Mouse (Mus musculus) megakaryocyte, embryonic 14.5 days (primary cell): ENCODE results near the gene Unc5c.

Experiments used
- FLI1 ChIP-seq: IDR thresholded peaks from 2 replicates; pipeline ENCODE4 v1.6.1; 2012; ENCODE audit warnings: low read length, inconsistent platforms, mixed read lengths
- GATA1 ChIP-seq: IDR thresholded peaks from 3 replicates; pipeline ENCODE4 v1.6.1; 2012; ENCODE audit warnings: mixed read lengths, low read length, inconsistent platforms, borderline replicate concordance

DNA sequence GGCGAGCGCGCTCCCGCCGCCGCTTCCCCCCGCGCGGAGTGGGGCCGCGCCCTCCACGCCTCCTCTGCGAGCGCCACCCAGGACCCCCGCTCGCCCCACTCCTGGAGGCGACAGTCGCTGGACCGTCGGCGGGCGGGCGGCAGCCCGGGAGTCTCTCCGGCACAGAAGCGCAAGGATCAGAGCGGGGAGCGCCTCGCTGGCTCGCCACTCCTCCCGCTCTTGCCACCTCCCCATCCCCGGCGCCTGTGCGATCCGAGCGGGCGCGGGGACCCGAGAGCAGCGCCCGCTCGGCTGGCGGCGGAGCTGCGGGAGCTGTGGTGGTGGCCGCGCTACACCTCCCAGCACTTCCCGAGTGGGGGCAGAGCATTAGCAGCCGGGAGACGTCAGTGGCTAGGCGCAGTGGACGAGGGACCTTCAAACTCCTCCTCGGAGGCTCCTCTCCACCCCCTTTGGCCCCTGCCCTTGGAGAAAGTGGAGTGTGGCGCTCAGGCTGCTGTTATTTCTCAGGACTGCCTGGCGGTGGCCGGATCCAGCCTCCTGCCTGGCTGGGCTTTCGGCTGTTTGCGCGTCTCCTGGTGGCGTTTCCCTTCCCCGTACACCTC lies at the start of gene Unc5c:
- TF ChIP-seq FLI1 (no peak), GATA1 (no peak)
